Mouse (Mus musculus): ENCODE data around the gene Psmd9.
"Not testable (repeated sequence)": the region's sequence is repeated elsewhere in the genome, so short reads cannot be mapped to it uniquely, and the experiment has no call there.

GRCm38 (mm10) chr5:123202771-123203170 is 33.6 kb downstream of the Psmd9 start:
- TF ChIP-seq MAX (IDR thresholded peaks at IDR 0.05; ENCODE audit: low read depth); MYOD1 (IDR thresholded peaks at IDR 0.05; ENCODE audit: control insufficient read depth in 1 of 3, insufficient read length in 2 of 3, low read depth in 2 of 3); TCF12 (IDR thresholded peaks at IDR 0.05; ENCODE audit: insufficient read depth, poor library complexity, severe bottlenecking); MYOG (IDR thresholded peaks at IDR 0.05; ENCODE audit: control insufficient read depth in 1 of 3, insufficient read depth in 1 of 3, insufficient read length in 2 of 3, low read depth in 2 of 3): not testable (repeated sequence)
